Mouse (Mus musculus) R1 (cell line): ENCODE results near the gene Jakmip3.

Source experiments
- DNase-seq: peaks from one replicate; pipeline ENCODE4 v3.0.0-alpha.2; 2018; ENCODE audit warnings: low read depth, low spot score

The Jakmip3 gene

GRCm38 (mm10) chr7:138947741-138948140 is 7.2 kb downstream of the Jakmip3 start:
- no peak for DNase-seq

- DNase-seq, result no peak
Measured at GRCm38 (mm10) chr7:138948309-138948708, 7.8 kb downstream of the Jakmip3 start.

GRCm38 (mm10) chr7:138955787-138956186 is 15.3 kb downstream of the Jakmip3 start:
- no peak for DNase-seq

DNA sequence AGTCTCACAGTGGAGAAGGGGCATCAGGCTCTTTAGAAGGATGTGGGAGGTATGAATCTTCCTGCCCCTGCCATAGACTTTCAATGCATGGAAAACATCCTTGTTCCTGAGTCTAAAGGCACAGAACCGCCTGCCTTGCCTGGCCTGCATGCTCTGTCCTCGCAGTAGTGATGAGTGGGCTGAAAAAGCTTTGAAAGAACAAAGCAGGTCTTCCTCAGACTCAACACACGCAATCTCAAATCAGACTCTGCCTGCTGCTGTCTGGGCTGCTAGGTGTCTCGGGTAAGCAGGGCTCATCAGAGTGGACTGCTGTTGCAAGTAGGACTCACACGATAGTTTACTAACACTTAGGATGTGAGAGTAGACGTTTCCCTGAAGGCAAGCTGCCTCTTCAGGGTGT is 16.6 kb downstream of the Jakmip3 start:
- DNase-seq, result no peak

GRCm38 (mm10) chr7:138959747-138960146 is 19.2 kb downstream of the Jakmip3 start:
- DNase-seq, result no peak

GRCm38 (mm10) chr7:138963756-138964155 is 23.2 kb downstream of the Jakmip3 start:
- DNase-seq, result no peak

DNA sequence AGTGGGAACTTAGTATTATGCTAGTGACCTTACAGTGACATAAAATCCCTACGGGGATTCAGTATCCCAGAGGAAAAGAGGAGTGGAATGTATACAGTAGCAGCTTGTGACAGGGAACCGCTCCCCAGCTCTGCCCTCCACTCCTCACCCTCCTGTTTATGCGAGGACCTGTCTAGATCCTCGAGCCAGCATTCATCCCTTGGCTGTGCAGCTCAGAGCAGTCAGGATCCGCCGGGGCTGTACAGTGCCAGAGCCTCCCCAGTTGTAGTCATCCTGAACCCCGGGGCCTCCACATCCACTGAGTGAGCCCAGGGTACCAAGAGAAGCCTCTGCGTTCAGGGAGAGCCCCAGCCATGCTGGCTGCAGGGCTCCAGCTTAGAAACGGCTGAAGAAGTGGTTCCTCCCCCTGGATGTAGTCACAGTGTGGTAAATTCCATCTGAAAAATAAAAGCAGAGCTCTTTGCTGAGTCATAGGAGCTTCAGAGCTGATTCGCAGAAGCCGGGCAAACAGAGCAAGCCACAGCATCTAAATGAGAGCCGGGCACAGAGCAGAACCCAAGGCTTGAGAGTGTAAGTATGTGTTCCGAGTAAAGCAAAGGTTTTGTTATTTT is 27.6 kb downstream of the Jakmip3 start:
- DNase-seq, result no peak

GRCm38 (mm10) chr7:138977510-138977909 is 37.0 kb downstream of the Jakmip3 start:
- no peak for DNase-seq

GRCm38 (mm10) chr7:138984576-138984975 is 44.0 kb downstream of the Jakmip3 start:
- DNase-seq, result no peak

- no peak for DNase-seq
Measured at GRCm38 (mm10) chr7:138989156-138989555, 48.6 kb downstream of the Jakmip3 start.

GRCm38 (mm10) chr7:139002692-139003091 is 62.2 kb downstream of the Jakmip3 start:
- no peak for DNase-seq

GRCm38 (mm10) chr7:139003250-139003649 is 62.7 kb downstream of the Jakmip3 start:
- DNase-seq, result no peak

DNA sequence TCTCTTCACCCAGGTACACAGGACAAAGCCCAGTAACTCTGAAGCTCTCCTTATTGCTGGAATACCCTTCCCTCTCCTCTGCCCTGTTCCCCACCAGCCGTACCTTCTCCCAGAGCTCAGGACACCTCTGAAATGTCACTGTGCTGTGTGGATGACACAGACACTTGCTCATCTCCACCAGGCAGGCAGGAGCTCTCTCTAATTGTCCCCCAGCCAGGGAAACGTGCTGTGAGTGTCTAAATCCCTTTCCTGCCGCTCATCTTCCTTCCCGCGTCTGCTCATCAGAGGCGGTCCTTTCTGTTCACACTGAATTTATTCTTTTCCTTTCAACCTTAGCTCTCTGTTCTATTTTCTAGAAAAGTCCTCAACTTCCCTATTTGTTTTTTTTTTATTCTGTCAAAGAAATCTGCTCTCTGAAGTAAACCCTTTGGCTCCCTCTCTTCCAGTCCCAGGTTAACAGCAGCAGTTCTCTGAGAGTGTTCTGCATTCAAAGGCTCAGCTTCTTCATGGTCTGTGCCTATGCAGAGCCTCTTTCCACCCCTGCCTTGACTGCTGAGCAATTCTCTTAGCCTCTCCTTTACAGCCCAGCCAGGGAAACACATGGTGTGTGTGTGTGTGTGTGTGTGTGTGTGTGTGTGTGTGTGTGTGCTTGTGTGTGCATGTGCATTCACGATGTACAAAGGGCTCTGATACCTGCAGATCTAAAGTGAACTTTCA is 69.4 kb downstream of the Jakmip3 start:
- no peak for DNase-seq

GRCm38 (mm10) chr7:139011027-139011426 is 70.5 kb downstream of the Jakmip3 start:
- DNase-seq, result peak; percentile 58

GRCm38 (mm10) chr7:139011586-139011985 is 71.1 kb downstream of the Jakmip3 start:
- no peak for DNase-seq

GRCm38 (mm10) chr7:139012767-139013369 is 72.3 kb downstream of the Jakmip3 start:
- DNase-seq, result no peak

DNA sequence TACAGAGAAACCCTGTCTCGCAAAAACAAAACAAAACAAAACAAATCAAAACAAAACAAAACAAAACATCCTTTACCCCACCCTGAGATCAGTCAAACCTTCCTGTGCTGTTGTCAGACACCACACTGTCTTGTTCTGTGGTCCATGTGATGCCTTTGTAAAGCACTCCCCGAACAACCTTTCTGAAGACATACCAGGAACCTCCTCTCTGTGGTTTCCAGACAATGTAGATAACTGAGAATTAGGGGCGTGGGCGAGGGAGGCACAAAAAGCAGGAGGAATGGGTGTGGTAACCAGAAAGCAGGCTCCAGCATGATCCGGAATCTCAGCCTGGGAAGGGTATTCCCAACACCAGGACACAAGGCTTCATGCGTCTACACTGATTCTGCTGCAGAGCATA is 74.6 kb downstream of the Jakmip3 start:
- DNase-seq, result peak; percentile 65

GRCm38 (mm10) chr7:139016288-139016687 is 75.8 kb downstream of the Jakmip3 start:
- no peak for DNase-seq

- no peak for DNase-seq
Measured at GRCm38 (mm10) chr7:139017249-139017903, 76.8 kb downstream of the Jakmip3 start.

DNA sequence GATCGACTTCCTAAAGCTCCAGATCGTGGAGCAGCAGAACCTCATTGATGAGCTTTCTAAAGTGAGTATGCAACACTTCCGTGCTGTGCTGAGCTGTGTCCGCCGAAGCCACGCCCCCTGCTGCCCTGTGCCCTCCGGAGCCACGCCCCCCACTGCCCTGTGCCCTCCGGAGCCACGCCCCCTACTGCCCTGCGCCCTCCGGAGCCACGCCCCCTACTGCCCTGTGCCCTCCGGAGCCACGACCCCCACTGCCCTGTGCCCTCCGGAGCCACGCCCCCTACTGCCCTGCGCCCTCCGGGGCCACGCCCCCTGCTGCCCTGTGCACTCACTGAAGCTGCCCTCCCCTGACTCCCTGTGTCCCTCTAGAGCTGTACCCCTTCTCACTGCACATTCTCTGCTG is 80.4 kb downstream of the Jakmip3 start:
- DNase-seq, result no peak

- DNase-seq, result no peak
Measured at GRCm38 (mm10) chr7:139021326-139021725, 80.8 kb downstream of the Jakmip3 start.

DNA sequence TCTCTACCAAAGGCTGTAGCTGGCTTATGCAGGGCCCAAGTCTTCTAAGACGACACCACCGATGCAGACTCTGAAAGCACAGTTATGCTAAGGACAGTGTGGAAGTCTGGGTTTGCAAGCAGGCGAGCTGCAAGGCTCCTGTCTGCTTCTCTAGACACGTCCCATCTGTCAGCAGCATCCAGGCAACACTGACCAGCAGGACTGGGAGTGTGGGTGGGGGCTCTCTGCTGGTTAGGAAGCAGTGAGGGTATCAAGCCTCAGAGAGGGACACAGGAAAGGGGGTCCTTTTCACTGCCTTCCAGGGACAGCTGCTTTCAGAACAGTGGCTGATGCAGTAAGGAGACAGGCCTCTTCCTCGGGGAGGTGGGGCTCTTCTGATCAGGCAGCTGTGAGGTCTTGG is 86.6 kb downstream of the Jakmip3 start:
- no peak for DNase-seq
